Mouse (Mus musculus) layer of hippocampus, adult 11-12 months (tissue): ENCODE measurements at regions not wholly inside any gene's neighbourhood (a gene's known extent, or its start where the extent isn't known, plus 50 kb on each side); places are given as distances from the start of the nearest gene placed in this dataset.

Experiments
- DNase-seq: peaks from one replicate; pipeline ENCODE4 v3.0.0; 2022; ENCODE audit warnings: low spot score

- no peak for DNase-seq
These were observed 60.9 kb upstream of the Foxa2 start for GRCm38 (mm10) chr2:148107607-148108115.

GRCm38 (mm10) chr2:148110149-148110548 is 63.4 kb upstream of the Foxa2 start:
- DNase-seq, result no peak

- no peak for DNase-seq
These were observed 65.1 kb upstream of the Foxa2 start for GRCm38 (mm10) chr2:148111889-148112288.

- DNase-seq, result no peak
These were observed 66.4 kb upstream of the Foxa2 start for GRCm38 (mm10) chr2:148113184-148113583.

GRCm38 (mm10) chr2:148114600-148114999 is 67.8 kb upstream of the Foxa2 start:
- no peak for DNase-seq

- DNase-seq, result no peak
These were observed 69.4 kb upstream of the Foxa2 start for GRCm38 (mm10) chr2:148116033-148116790.

GRCm38 (mm10) chr2:148117420-148117819 is 70.7 kb upstream of the Foxa2 start:
- DNase-seq, result no peak

GRCm38 (mm10) chr2:148121885-148122876 is 75.4 kb upstream of the Foxa2 start:
- DNase-seq, result peak; percentile 53

- no peak for DNase-seq
These were observed 77.0 kb upstream of the Foxa2 start for GRCm38 (mm10) chr2:148123780-148124179.

- no peak for DNase-seq
These were observed 87.0 kb upstream of the Foxa2 start for GRCm38 (mm10) chr2:148133811-148134210.

GRCm38 (mm10) chr2:148141936-148142335 is 95.2 kb upstream of the Foxa2 start:
- no peak for DNase-seq

- no peak for DNase-seq
These were observed 98.0 kb upstream of the Foxa2 start for GRCm38 (mm10) chr2:148144816-148145215.

- no peak for DNase-seq
These were observed 101.5 kb upstream of the Foxa2 start for GRCm38 (mm10) chr2:148148272-148148671.

GRCm38 (mm10) chr2:148149426-148149825 is 102.7 kb upstream of the Foxa2 start:
- no peak for DNase-seq

GRCm38 (mm10) chr2:148153513-148154271 is 106.9 kb upstream of the Foxa2 start:
- no peak for DNase-seq

GRCm38 (mm10) chr2:148156122-148156521 is 109.4 kb upstream of the Foxa2 start:
- DNase-seq, result no peak

GRCm38 (mm10) chr2:148159028-148159600 is 112.3 kb upstream of the Foxa2 start:
- no peak for DNase-seq

GRCm38 (mm10) chr2:148160997-148161396 is 114.2 kb upstream of the Foxa2 start:
- no peak for DNase-seq

- peak; percentile 27 for DNase-seq
These were observed 115.2 kb upstream of the Foxa2 start for GRCm38 (mm10) chr2:148161966-148162365.

- peak; percentile 21 for DNase-seq
These were observed 115.8 kb upstream of the Foxa2 start for GRCm38 (mm10) chr2:148162562-148162961.

GRCm38 (mm10) chr2:148171113-148171512 is 124.3 kb upstream of the Foxa2 start:
- no peak for DNase-seq

- DNase-seq, result no peak
These were observed 124.9 kb upstream of the Foxa2 start for GRCm38 (mm10) chr2:148171699-148172098.
